Mouse (Mus musculus) lung, adult 2 months (tissue): ENCODE measurements at regions not wholly inside any gene's neighbourhood (a gene's known extent, or its start where the extent isn't known, plus 50 kb on each side); places are given as distances from the start of the nearest gene placed in this dataset.

ENCODE experiments used
- CTCF ChIP-seq: fragments of 200-500 bp; IDR thresholded peaks from 2 replicates; pipeline ENCODE4 v1.5.1; 2011; ENCODE audit warnings: mild to moderate bottlenecking, low read length, control low read depth; ENCODE audit not compliant: insufficient read depth
- POLR2A ChIP-seq: fragments of 200-500 bp; IDR thresholded peaks from 2 replicates; pipeline ENCODE4 v1.6.1; 2011; ENCODE audit warnings: low read depth, mild to moderate bottlenecking, control low read depth, low read length, borderline replicate concordance; ENCODE audit errors: extremely low read depth

GRCm38 (mm10) chr17:84008682-84009052 is 160.9 kb upstream of the Haao start:
- no peak for TF ChIP-seq CTCF
- TF ChIP-seq POLR2A = no peak
